Mouse (Mus musculus): ENCODE results near the gene Grin2d.
A peak's percentile ranks its signal among the peaks of the same experiment; 100 is the strongest.
"Not testable (repeated sequence)": the region's sequence is repeated elsewhere in the genome, so short reads cannot be mapped to it uniquely, and the experiment has no call there.

Gene Grin2d

GRCm38 (mm10) chr7:45898125-45898524, 19.9 kb upstream of the Grin2d start:
- not testable (repeated sequence) for DNase-seq (ENCODE audit: low spot score in 2 of 2)

GRCm38 (mm10) chr7:45897258-45897757, 19.1 kb upstream of the Grin2d start:
- DNase-seq (ENCODE audit: low spot score in 2 of 2): peak; percentile 29 to 59

GRCm38 (mm10) chr7:45896517-45897257, 18.5 kb upstream of the Grin2d start, which contains the start of the genes Syngr4 and Tmem143:
Gene Syngr4 (minus strand): TSS chr7:45896714.
Gene Tmem143 (plus strand): TSS chr7:45896941.
- DNase-seq (ENCODE audit: low spot score in 2 of 2): peak; percentile 91 to 96

- DNase-seq (ENCODE audit: low spot score in 2 of 2): no peak
Observed at GRCm38 (mm10) chr7:45895931-45896516, 17.8 kb upstream of the Grin2d start.

- DNase-seq (ENCODE audit: low spot score in 2 of 2): no peak
Observed at GRCm38 (mm10) chr7:45892651-45893050, 14.5 kb upstream of the Grin2d start.

GRCm38 (mm10) chr7:45887246-45887645, 9.1 kb upstream of the Grin2d start:
- DNase-seq (ENCODE audit: low spot score in 2 of 2): no peak

- no peak for DNase-seq (ENCODE audit: low spot score in 2 of 2)
Observed at GRCm38 (mm10) chr7:45881011-45881410, 2.8 kb upstream of the Grin2d start.

GRCm38 (mm10) chr7:45880531-45880930, 2.4 kb upstream of the Grin2d start:
- no peak for DNase-seq (ENCODE audit: low spot score in 2 of 2)

- DNase-seq (ENCODE audit: low spot score in 2 of 2): no peak
Observed at GRCm38 (mm10) chr7:45876895-45877294, 1.3 kb downstream of the Grin2d start.

- DNase-seq (ENCODE audit: low spot score in 2 of 2): peak; percentile 50 to 77
Observed at GRCm38 (mm10) chr7:45873061-45873947, 4.9 kb downstream of the Grin2d start.

- peak; percentile 78 to 80 for DNase-seq (ENCODE audit: low spot score in 2 of 2)
Observed at GRCm38 (mm10) chr7:45872624-45873023, 5.6 kb downstream of the Grin2d start, which contains the start of gene Kdelr1. Gene Kdelr1 (plus strand): TSS chr7:45872772.

- DNase-seq (ENCODE audit: low spot score in 2 of 2): no peak
Observed at GRCm38 (mm10) chr7:45870282-45871058, 7.7 kb downstream of the Grin2d start.

GRCm38 (mm10) chr7:45869787-45870186, 8.4 kb downstream of the Grin2d start:
- no peak for DNase-seq (ENCODE audit: low spot score in 2 of 2)

GRCm38 (mm10) chr7:45869107-45869670, 9.0 kb downstream of the Grin2d start:
- DNase-seq (ENCODE audit: low spot score in 2 of 2): no peak

- DNase-seq (ENCODE audit: low spot score in 2 of 2): no peak
Observed at GRCm38 (mm10) chr7:45867871-45868270, 10.3 kb downstream of the Grin2d start.

GRCm38 (mm10) chr7:45865925-45866910, 12.0 kb downstream of the Grin2d start:
- DNase-seq (ENCODE audit: low spot score in 2 of 2): peak; percentile 88 to 89

GRCm38 (mm10) chr7:45864435-45864834, 13.7 kb downstream of the Grin2d start:
- DNase-seq (ENCODE audit: low spot score in 2 of 2): no peak

- DNase-seq (ENCODE audit: low spot score in 2 of 2): no peak
Observed at GRCm38 (mm10) chr7:45862804-45863203, 15.4 kb downstream of the Grin2d start.

GRCm38 (mm10) chr7:45859008-45859407, 19.2 kb downstream of the Grin2d start:
- no peak for DNase-seq (ENCODE audit: low spot score in 2 of 2)
